Mouse (Mus musculus): ENCODE results near the gene Gpr183. TPM values are rescaled to one million over a fixed set of nuclear protein-coding genes. Genes with fewer than 3 reads are reported as not detected.

Gpr183 gene
- polyA plus RNA-seq, 1 experiment from 2014 or later, result 4.0 TPM

- H3K27ac ChIP-seq (ENCODE audit: low read depth, low read length), result no peak overlapping the region
- peaks cover 26% of the 10 kb centered on the region for H3K4me1 ChIP-seq (ENCODE audit: control insufficient read depth, insufficient read depth, low read length)
- H3K27me3 ChIP-seq (ENCODE audit: control insufficient read depth, insufficient read depth, low read length), result no peaks in the 10 kb centered on the region
- no peaks in the 10 kb centered on the region for H3K36me3 ChIP-seq (ENCODE audit: control insufficient read depth, insufficient read depth, low read length)
- 91% methylated on average over 10 of the region's 10 CpGs for WGBS
- no peak for ATAC-seq (ENCODE audit: low FRiP score, low TSS enrichment)
- no peaks in the 10 kb centered on the region for H3K9me3 ChIP-seq (ENCODE audit: control insufficient read depth, low read length)
- H3K4me2 ChIP-seq (replicated peaks; ENCODE audit: low read depth, low read length), result no peak overlapping the region
- H3K4me3 ChIP-seq (ENCODE audit: low read length), result no peak overlapping the region
- H3K9ac ChIP-seq (ENCODE audit: low read depth, low read length), result no peak overlapping the region
Measured at GRCm38 (mm10) chr14:121957176-121957871, 7.7 kb downstream of the Gpr183 start.

GRCm38 (mm10) chr14:121956291-121956690 lies 8.7 kb downstream of the Gpr183 start:
- no peak overlapping the region for H3K9ac ChIP-seq (ENCODE audit: low read depth, low read length)
- ATAC-seq (ENCODE audit: low FRiP score, low TSS enrichment), result no peak
- 88% methylated on average over 5 of the region's 5 CpGs for WGBS

DNA sequence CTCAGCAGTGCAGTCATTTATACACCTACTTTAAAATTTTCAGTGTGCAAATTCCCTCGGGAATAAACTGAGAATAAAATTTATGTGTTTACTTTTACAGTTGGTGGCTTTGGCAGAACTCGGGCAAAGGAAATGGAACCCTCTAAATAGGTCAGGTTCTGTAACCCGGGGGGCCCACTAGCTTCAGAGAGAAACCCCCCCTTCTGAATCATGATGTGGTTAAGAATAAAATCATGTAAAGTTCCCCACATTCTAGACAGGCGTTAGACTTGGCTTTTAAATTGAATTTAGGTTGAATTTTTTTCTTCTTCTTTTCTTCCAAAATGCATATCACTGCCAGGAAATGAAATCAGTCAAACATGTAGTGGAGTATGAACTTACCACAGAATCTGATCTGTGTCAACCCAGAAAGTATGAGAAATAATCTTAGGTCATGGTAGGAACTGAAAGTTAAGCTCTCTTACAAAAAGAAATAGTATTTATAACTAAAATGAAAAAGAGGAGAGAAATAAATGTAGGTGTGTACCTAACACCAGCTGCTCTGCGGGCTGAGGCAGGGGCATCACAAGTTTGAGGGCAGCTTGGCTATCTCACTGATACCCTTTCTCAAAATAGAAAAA lies 9.7 kb downstream of the Gpr183 start:
- H3K36me3 ChIP-seq (ENCODE audit: control insufficient read depth, insufficient read depth, low read length), result no peaks in the 10 kb centered on the region
- no peak for ATAC-seq (ENCODE audit: low FRiP score, low TSS enrichment)
- WGBS, result 57% methylated on average over 5 of the region's 5 CpGs
- no peak overlapping the region for H3K4me2 ChIP-seq (replicated peaks; ENCODE audit: low read depth, low read length)
- H3K4me1 ChIP-seq (ENCODE audit: control insufficient read depth, insufficient read depth, low read length), result peaks cover 8% of the 10 kb centered on the region
- H3K9me3 ChIP-seq (ENCODE audit: control insufficient read depth, low read length), result no peaks in the 10 kb centered on the region
- H3K9ac ChIP-seq (ENCODE audit: low read depth, low read length), result no peak overlapping the region
- no peaks in the 10 kb centered on the region for H3K27me3 ChIP-seq (ENCODE audit: control insufficient read depth, insufficient read depth, low read length)
- H3K27ac ChIP-seq (ENCODE audit: low read depth, low read length), result no peak overlapping the region
- no peak overlapping the region for H3K4me3 ChIP-seq (ENCODE audit: low read length)

More at GRCm38 (mm10) chr14:121956291-121956690, 8.7 kb downstream of the Gpr183 start:
- no peak overlapping the region for H3K4me3 ChIP-seq (ENCODE audit: low read length)
- H3K27ac ChIP-seq (ENCODE audit: low read depth, low read length), result no peak overlapping the region
- no peaks in the 10 kb centered on the region for H3K9me3 ChIP-seq (ENCODE audit: control insufficient read depth, low read length)
- H3K36me3 ChIP-seq (ENCODE audit: control insufficient read depth, insufficient read depth, low read length), result no peaks in the 10 kb centered on the region
- peaks cover 16% of the 10 kb centered on the region for H3K4me1 ChIP-seq (ENCODE audit: control insufficient read depth, insufficient read depth, low read length)
- no peaks in the 10 kb centered on the region for H3K27me3 ChIP-seq (ENCODE audit: control insufficient read depth, insufficient read depth, low read length)
- H3K4me2 ChIP-seq (replicated peaks; ENCODE audit: low read depth, low read length), result no peak overlapping the region

GRCm38 (mm10) chr14:121954608-121955007 lies 10.4 kb downstream of the Gpr183 start:
- Histone ChIP-seq H3K4me1 (ENCODE audit: control insufficient read depth, insufficient read depth, low read length) (peaks cover 8% of the 10 kb centered on the region), H3K4me3 (ENCODE audit: low read length) (no peak overlapping the region), H3K9ac (ENCODE audit: low read depth, low read length) (no peak overlapping the region), H3K27ac (ENCODE audit: low read depth, low read length) (no peak overlapping the region), H3K4me2 (replicated peaks; ENCODE audit: low read depth, low read length) (no peak overlapping the region), H3K9me3 (ENCODE audit: control insufficient read depth, low read length) (no peaks in the 10 kb centered on the region), H3K27me3 (ENCODE audit: control insufficient read depth, insufficient read depth, low read length) (no peaks in the 10 kb centered on the region), H3K36me3 (ENCODE audit: control insufficient read depth, insufficient read depth, low read length) (no peaks in the 10 kb centered on the region)
- WGBS, result 95% methylated on average over 12 of the region's 12 CpGs
- ATAC-seq (ENCODE audit: low FRiP score, low TSS enrichment), result no peak

DNA sequence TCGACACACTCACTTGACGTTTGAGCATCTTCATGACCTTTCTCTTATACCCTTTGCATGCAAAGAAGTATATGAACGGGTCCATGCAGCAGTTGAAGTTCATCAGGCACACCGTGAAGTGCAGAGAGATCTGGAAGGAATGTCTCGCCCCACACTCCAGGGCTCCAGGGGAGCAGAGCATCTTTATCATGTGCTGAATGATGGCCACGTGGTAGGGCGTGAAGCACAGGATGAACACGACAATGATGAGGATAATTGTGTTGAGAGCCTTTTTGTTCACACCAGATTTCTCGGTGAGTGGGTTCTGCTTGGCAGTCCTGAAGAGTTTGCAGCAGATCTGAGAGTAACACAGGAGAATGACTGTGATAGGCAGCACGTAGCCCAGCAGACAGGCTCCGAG lies 10.9 kb downstream of the Gpr183 start:
- no peak for ATAC-seq (ENCODE audit: low FRiP score, low TSS enrichment)
- H3K36me3 ChIP-seq (ENCODE audit: control insufficient read depth, insufficient read depth, low read length), result no peaks in the 10 kb centered on the region
- WGBS, result 93% methylated on average over 11 of the region's 11 CpGs
- H3K4me3 ChIP-seq (ENCODE audit: low read length), result no peak overlapping the region
- H3K9ac ChIP-seq (ENCODE audit: low read depth, low read length), result no peak overlapping the region
- H3K4me1 ChIP-seq (ENCODE audit: control insufficient read depth, insufficient read depth, low read length), result peaks cover 7% of the 10 kb centered on the region
- no peak overlapping the region for H3K4me2 ChIP-seq (replicated peaks; ENCODE audit: low read depth, low read length)
- H3K27ac ChIP-seq (ENCODE audit: low read depth, low read length), result no peak overlapping the region
- no peaks in the 10 kb centered on the region for H3K9me3 ChIP-seq (ENCODE audit: control insufficient read depth, low read length)
- no peaks in the 10 kb centered on the region for H3K27me3 ChIP-seq (ENCODE audit: control insufficient read depth, insufficient read depth, low read length)

GRCm38 (mm10) chr14:121952046-121952400 lies 13.0 kb downstream of the Gpr183 start:
- Histone ChIP-seq H3K9me3 (ENCODE audit: control insufficient read depth, low read length) (no peaks in the 10 kb centered on the region), H3K27ac (ENCODE audit: low read depth, low read length) (no peak overlapping the region), H3K36me3 (ENCODE audit: control insufficient read depth, insufficient read depth, low read length) (no peaks in the 10 kb centered on the region), H3K9ac (ENCODE audit: low read depth, low read length) (no peak overlapping the region), H3K27me3 (ENCODE audit: control insufficient read depth, insufficient read depth, low read length) (no peaks in the 10 kb centered on the region), H3K4me3 (ENCODE audit: low read length) (no peak overlapping the region), H3K4me2 (replicated peaks; ENCODE audit: low read depth, low read length) (no peak overlapping the region), H3K4me1 (ENCODE audit: control insufficient read depth, insufficient read depth, low read length) (no peaks in the 10 kb centered on the region)
- 78% methylated on average over 5 of the region's 5 CpGs for WGBS
- no peak for ATAC-seq (ENCODE audit: low FRiP score, low TSS enrichment)

DNA sequence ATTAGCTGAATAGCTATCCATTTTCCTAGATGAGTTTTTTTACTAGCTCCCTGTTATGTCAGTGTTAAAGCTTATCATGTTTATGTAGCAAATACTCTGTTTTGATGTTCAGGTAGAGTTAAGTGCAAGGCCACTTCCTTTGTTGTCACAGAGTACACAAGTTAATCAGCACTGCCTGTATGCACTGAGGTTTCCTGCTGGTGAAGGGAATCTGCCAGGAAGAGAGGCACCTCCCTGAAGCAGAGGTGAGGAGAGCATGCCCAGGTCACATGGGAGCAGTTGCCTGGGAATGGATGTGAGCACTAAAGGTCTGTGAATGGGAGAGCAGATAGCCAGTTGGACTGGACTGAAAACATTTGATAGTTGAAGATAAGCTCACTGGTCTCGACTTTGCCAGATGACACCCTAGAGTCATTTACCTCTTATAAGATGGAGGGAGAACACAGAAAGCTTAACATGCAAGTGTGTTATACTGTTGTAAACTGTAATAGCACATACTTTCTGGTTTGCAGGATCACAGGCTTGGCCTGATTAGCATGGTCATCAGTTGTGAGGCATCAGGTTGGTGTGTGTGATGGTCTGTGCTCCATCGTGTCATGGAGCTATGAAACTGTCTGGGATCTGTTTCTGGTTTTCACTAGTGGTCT lies 13.5 kb downstream of the Gpr183 start:
- ATAC-seq (ENCODE audit: low FRiP score, low TSS enrichment), result no peak
- Histone ChIP-seq H3K36me3 (ENCODE audit: control insufficient read depth, insufficient read depth, low read length) (no peaks in the 10 kb centered on the region), H3K4me1 (ENCODE audit: control insufficient read depth, insufficient read depth, low read length) (no peaks in the 10 kb centered on the region), H3K27me3 (ENCODE audit: control insufficient read depth, insufficient read depth, low read length) (no peaks in the 10 kb centered on the region), H3K4me2 (replicated peaks; ENCODE audit: low read depth, low read length) (no peak overlapping the region), H3K4me3 (ENCODE audit: low read length) (no peak overlapping the region), H3K9me3 (ENCODE audit: control insufficient read depth, low read length) (no peaks in the 10 kb centered on the region), H3K9ac (ENCODE audit: low read depth, low read length) (no peak overlapping the region), H3K27ac (ENCODE audit: low read depth, low read length) (no peak overlapping the region)
- WGBS, result 66% methylated on average over 2 of the region's 2 CpGs

GRCm38 (mm10) chr14:121949897-121950296 lies 15.1 kb downstream of the Gpr183 start:
- ATAC-seq (ENCODE audit: low FRiP score, low TSS enrichment), result no peak
- no peak overlapping the region for H3K4me2 ChIP-seq (replicated peaks; ENCODE audit: low read depth, low read length)
- H3K4me1 ChIP-seq (ENCODE audit: control insufficient read depth, insufficient read depth, low read length), result no peaks in the 10 kb centered on the region
- 95% methylated on average over 5 of the region's 5 CpGs for WGBS
- H3K27me3 ChIP-seq (ENCODE audit: control insufficient read depth, insufficient read depth, low read length), result no peaks in the 10 kb centered on the region
- no peaks in the 10 kb centered on the region for H3K36me3 ChIP-seq (ENCODE audit: control insufficient read depth, insufficient read depth, low read length)
- no peak overlapping the region for H3K27ac ChIP-seq (ENCODE audit: low read depth, low read length)
- H3K9me3 ChIP-seq (ENCODE audit: control insufficient read depth, low read length), result no peaks in the 10 kb centered on the region
- H3K9ac ChIP-seq (ENCODE audit: low read depth, low read length), result no peak overlapping the region
- no peak overlapping the region for H3K4me3 ChIP-seq (ENCODE audit: low read length)

DNA sequence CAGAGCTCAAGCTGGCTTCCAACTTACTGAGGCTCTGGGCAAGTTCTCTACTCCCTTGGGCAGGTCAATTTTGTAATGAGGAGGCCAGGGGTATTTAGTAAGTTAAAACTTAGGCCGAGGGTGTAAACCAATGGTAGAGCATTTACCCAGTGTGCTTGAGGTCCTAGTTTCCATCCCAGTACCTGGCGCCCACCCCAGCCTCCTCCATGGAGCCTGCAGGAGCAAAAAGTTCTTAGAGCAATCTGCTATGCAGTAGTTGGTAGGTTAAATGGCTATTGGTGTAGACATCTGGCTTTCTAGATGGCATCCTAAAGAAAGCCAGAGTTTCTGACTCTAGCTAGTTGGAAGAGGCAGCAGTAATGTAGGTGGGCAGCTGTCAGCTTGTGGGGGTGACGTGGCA lies 15.6 kb downstream of the Gpr183 start:
- Histone ChIP-seq H3K9ac (ENCODE audit: low read depth, low read length) (no peak overlapping the region), H3K4me3 (ENCODE audit: low read length) (no peak overlapping the region), H3K4me1 (ENCODE audit: control insufficient read depth, insufficient read depth, low read length) (no peaks in the 10 kb centered on the region), H3K27me3 (ENCODE audit: control insufficient read depth, insufficient read depth, low read length) (no peaks in the 10 kb centered on the region), H3K27ac (ENCODE audit: low read depth, low read length) (no peak overlapping the region), H3K36me3 (ENCODE audit: control insufficient read depth, insufficient read depth, low read length) (no peaks in the 10 kb centered on the region), H3K9me3 (ENCODE audit: control insufficient read depth, low read length) (no peaks in the 10 kb centered on the region), H3K4me2 (replicated peaks; ENCODE audit: low read depth, low read length) (no peak overlapping the region)
- 92% methylated on average over 3 of the region's 3 CpGs for WGBS
- no peak for ATAC-seq (ENCODE audit: low FRiP score, low TSS enrichment)
